Mouse (Mus musculus): ENCODE measurements around the gene Ankrd13b. TPM values are rescaled to one million over a fixed set of nuclear protein-coding genes. Genes with fewer than 3 reads are reported as not detected.

The Ankrd13b gene
- polyA plus RNA-seq, 1 experiment from 2014 or later: 3.0 TPM

DNA sequence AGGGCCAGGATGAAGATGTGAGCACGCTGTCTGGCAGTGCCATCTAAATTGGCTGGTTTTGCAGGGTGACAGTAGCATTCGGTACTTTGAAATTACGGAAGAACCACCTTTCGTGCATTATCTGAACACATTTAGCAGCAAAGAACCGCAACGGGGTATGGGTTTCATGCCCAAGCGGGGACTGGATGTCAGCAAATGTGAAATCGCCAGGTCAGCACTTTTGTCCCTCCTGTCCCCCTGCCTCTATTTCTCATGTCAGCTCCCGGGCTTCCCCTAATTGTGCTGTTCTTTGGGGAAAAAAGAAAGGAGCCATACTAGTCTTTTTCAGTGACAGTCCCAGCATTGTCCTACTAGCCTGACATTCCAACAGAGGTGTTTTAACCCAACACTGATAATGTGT is 21.1 kb downstream of the Ankrd13b start:
- H3K4me1 ChIP-seq (replicated peaks; ENCODE audit: control insufficient read depth, insufficient read depth, low read length): peaks cover 13% of the 10 kb centered on the region; the same call in 1 of the 2 replicates
- H3K27ac ChIP-seq (ENCODE audit: low read length): no peak overlapping the region
- WGBS: 80% methylated on average over 9 of the region's 9 CpGs
- no peak overlapping the region for H3K9ac ChIP-seq (ENCODE audit: low read length)
- H3K4me2 ChIP-seq (ENCODE audit: low read depth, low read length): no peak overlapping the region
- no peak overlapping the region for H3K4me3 ChIP-seq (ENCODE audit: low read length)
- ATAC-seq (ENCODE audit: low read depth): no peak
- no peaks in the 10 kb centered on the region for H3K9me3 ChIP-seq (ENCODE audit: control insufficient read depth, low read length)
- peaks cover 30% of the 10 kb centered on the region for H3K27me3 ChIP-seq (ENCODE audit: control insufficient read depth, insufficient read depth, low read depth, low read length)
- peaks cover 12% of the 10 kb centered on the region; the same call in 1 of the 2 replicates for H3K36me3 ChIP-seq (ENCODE audit: control insufficient read depth, insufficient read depth, low read length)

DNA sequence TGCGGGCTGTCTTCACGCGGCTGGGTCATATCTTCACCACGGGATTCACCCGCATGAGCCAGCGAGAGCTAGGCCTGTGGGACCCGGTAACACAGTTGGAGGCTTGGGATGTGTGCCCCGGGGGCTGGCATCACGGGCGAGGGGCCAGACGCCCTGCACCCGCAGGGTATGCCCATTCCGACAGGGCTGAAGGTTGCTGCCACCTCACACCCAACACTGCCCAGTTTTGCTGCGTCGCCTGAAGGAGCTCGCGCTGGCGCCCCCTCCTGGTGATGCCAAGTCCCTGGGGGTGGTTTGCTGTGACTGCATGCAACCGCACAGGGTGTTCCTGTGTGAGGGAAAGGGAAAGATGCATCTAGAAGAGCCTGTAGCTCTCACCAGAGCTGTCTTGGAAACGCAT is 21.7 kb downstream of the Ankrd13b start:
- peak; percentile 11; the same call in 1 of the 2 replicates for ATAC-seq (ENCODE audit: low read depth)

DNA sequence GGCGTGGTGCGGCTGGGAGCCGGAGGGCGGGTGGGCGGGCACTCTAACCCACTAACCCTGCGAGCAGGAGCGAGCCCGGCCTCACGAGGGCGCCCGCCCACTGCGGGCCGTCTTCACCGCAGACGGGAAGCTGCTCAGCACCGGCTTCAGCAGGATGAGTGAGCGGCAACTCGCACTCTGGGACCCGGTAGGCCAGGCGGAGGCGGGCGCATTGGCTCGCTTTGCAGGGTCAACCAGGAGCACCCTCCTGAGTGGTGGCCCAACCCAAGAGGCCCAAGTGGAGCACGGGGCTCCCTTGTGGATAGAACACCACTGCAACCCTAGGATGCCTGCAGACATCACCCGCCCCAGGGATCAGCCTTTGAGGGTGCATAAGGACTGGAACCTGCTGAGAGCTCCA is 22.3 kb downstream of the Ankrd13b start:
- H3K9ac ChIP-seq (ENCODE audit: low read length): no peak overlapping the region
- peak overlapping the region; percentile 34 for H3K4me2 ChIP-seq (ENCODE audit: low read depth, low read length)
- peak; percentile 42 for ATAC-seq (ENCODE audit: low read depth)
- H3K36me3 ChIP-seq (ENCODE audit: control insufficient read depth, insufficient read depth, low read length): peaks cover 9% of the 10 kb centered on the region; the same call in 1 of the 2 replicates
- H3K27ac ChIP-seq (ENCODE audit: low read length): no peak overlapping the region
- no peak overlapping the region for H3K4me3 ChIP-seq (ENCODE audit: low read length)
- no peaks in the 10 kb centered on the region for H3K9me3 ChIP-seq (ENCODE audit: control insufficient read depth, low read length)
- H3K4me1 ChIP-seq (replicated peaks; ENCODE audit: control insufficient read depth, insufficient read depth, low read length): peaks cover 19% of the 10 kb centered on the region
- 2% methylated on average over 25 of the region's 25 CpGs for WGBS
- H3K27me3 ChIP-seq (ENCODE audit: control insufficient read depth, insufficient read depth, low read depth, low read length): peaks cover 40% of the 10 kb centered on the region

More for the DNA sequence above, 21.7 kb downstream of the Ankrd13b start:
- no peaks in the 10 kb centered on the region for H3K9me3 ChIP-seq (ENCODE audit: control insufficient read depth, low read length)
- peaks cover 12% of the 10 kb centered on the region; the same call in 1 of the 2 replicates for H3K36me3 ChIP-seq (ENCODE audit: control insufficient read depth, insufficient read depth, low read length)
- 13% methylated on average over 20 of the region's 20 CpGs for WGBS
- H3K4me1 ChIP-seq (replicated peaks; ENCODE audit: control insufficient read depth, insufficient read depth, low read length): peaks cover 15% of the 10 kb centered on the region; the same call in 1 of the 2 replicates
- peak overlapping the region; percentile 38 for H3K4me2 ChIP-seq (ENCODE audit: low read depth, low read length)
- H3K4me3 ChIP-seq (ENCODE audit: low read length): no peak overlapping the region
- H3K27ac ChIP-seq (ENCODE audit: low read length): no peak overlapping the region
- H3K9ac ChIP-seq (ENCODE audit: low read length): no peak overlapping the region
- peaks cover 37% of the 10 kb centered on the region for H3K27me3 ChIP-seq (ENCODE audit: control insufficient read depth, insufficient read depth, low read depth, low read length)

- H3K36me3 ChIP-seq (ENCODE audit: control insufficient read depth, insufficient read depth, low read length): peaks cover 3% of the 10 kb centered on the region; the same call in 1 of the 2 replicates
- no peak overlapping the region for H3K27ac ChIP-seq (ENCODE audit: low read length)
- peaks cover 43% of the 10 kb centered on the region for H3K27me3 ChIP-seq (ENCODE audit: control insufficient read depth, insufficient read depth, low read depth, low read length)
- H3K4me1 ChIP-seq (replicated peaks; ENCODE audit: control insufficient read depth, insufficient read depth, low read length): peaks cover 23% of the 10 kb centered on the region
- ATAC-seq (ENCODE audit: low read depth): no peak
- 29% methylated on average over 9 of the region's 9 CpGs for WGBS
- no peak overlapping the region for H3K4me3 ChIP-seq (ENCODE audit: low read length)
- no peaks in the 10 kb centered on the region for H3K9me3 ChIP-seq (ENCODE audit: control insufficient read depth, low read length)
- no peak overlapping the region for H3K9ac ChIP-seq (ENCODE audit: low read length)
- H3K4me2 ChIP-seq (ENCODE audit: low read depth, low read length): no peak overlapping the region
Observed at GRCm38 (mm10) chr11:77466544-77466943, 22.9 kb downstream of the Ankrd13b start.

GRCm38 (mm10) chr11:77465111-77465510 is 24.4 kb downstream of the Ankrd13b start:
- Histone ChIP-seq H3K4me1 (replicated peaks; ENCODE audit: control insufficient read depth, insufficient read depth, low read length) (peaks cover 23% of the 10 kb centered on the region), H3K9ac (ENCODE audit: low read length) (no peak overlapping the region), H3K27me3 (ENCODE audit: control insufficient read depth, insufficient read depth, low read depth, low read length) (peaks cover 46% of the 10 kb centered on the region), H3K4me3 (ENCODE audit: low read length) (no peak overlapping the region), H3K36me3 (ENCODE audit: control insufficient read depth, insufficient read depth, low read length) (no peaks in the 10 kb centered on the region), H3K4me2 (ENCODE audit: low read depth, low read length) (no peak overlapping the region), H3K9me3 (ENCODE audit: control insufficient read depth, low read length) (no peaks in the 10 kb centered on the region), H3K27ac (ENCODE audit: low read length) (no peak overlapping the region)
- 54% methylated on average over 3 of the region's 3 CpGs for WGBS
- no peak for ATAC-seq (ENCODE audit: low read depth)

- H3K4me2 ChIP-seq (ENCODE audit: low read depth, low read length): no peak overlapping the region
- H3K36me3 ChIP-seq (ENCODE audit: control insufficient read depth, insufficient read depth, low read length): no peaks in the 10 kb centered on the region
- peaks cover 23% of the 10 kb centered on the region for H3K4me1 ChIP-seq (replicated peaks; ENCODE audit: control insufficient read depth, insufficient read depth, low read length)
- 28% methylated on average over 4 of the region's 4 CpGs for WGBS
- peak; percentile 29; the same call in 1 of the 2 replicates for ATAC-seq (ENCODE audit: low read depth)
- H3K4me3 ChIP-seq (ENCODE audit: low read length): no peak overlapping the region
- H3K27me3 ChIP-seq (ENCODE audit: control insufficient read depth, insufficient read depth, low read depth, low read length): peaks cover 46% of the 10 kb centered on the region
- H3K9me3 ChIP-seq (ENCODE audit: control insufficient read depth, low read length): no peaks in the 10 kb centered on the region
- no peak overlapping the region for H3K9ac ChIP-seq (ENCODE audit: low read length)
- H3K27ac ChIP-seq (ENCODE audit: low read length): no peak overlapping the region
Observed at GRCm38 (mm10) chr11:77464684-77465083, 24.8 kb downstream of the Ankrd13b start.

DNA sequence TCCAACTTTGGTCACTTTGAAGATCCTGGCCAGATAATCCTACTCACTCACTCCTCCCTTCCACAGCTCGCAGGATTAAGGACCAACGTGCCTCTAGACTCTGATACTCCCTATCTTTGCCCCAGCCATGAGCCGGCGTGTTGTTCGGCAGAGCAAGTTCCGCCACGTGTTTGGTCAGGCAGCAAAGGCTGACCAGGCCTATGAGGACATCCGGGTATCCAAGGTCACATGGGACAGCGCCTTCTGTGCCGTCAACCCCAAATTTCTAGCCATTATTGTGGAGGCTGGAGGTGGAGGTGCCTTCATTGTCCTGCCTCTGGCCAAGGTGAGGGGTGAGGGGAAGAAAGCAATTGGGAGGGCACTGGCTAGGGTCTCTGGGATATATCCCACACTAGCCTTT is 25.7 kb downstream of the Ankrd13b start:
- peaks cover 46% of the 10 kb centered on the region for H3K27me3 ChIP-seq (ENCODE audit: control insufficient read depth, insufficient read depth, low read depth, low read length)

DNA sequence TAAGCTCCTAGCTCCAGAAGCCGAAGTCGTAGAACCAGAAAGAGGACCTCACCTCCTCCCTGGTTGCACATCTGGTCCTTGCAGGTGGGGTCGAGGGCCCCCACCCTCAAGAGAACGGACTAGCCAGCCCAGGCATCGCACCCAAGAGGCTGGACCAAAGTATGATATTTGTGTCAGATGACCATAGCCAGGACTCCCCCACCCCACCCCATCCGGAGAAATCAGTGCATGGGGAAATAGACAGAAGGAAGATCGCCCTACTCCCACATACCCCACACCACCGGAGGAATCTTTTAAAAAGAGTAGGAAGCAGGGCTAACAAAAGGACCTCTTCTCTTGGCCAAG is 26.4 kb downstream of the Ankrd13b start:
- Histone ChIP-seq H3K27me3 (ENCODE audit: control insufficient read depth, insufficient read depth, low read depth, low read length) (peaks cover 42% of the 10 kb centered on the region), H3K9ac (ENCODE audit: low read length) (peak overlapping the region; percentile 71), H3K4me1 (replicated peaks; ENCODE audit: control insufficient read depth, insufficient read depth, low read length) (peaks cover 23% of the 10 kb centered on the region), H3K4me3 (ENCODE audit: low read length) (peak overlapping the region; percentile 66), H3K4me2 (ENCODE audit: low read depth, low read length) (peak overlapping the region; percentile 99), H3K9me3 (ENCODE audit: control insufficient read depth, low read length) (no peaks in the 10 kb centered on the region), H3K27ac (ENCODE audit: low read length) (no peak overlapping the region), H3K36me3 (ENCODE audit: control insufficient read depth, insufficient read depth, low read length) (no peaks in the 10 kb centered on the region)
- WGBS: 40% methylated on average over 8 of the region's 8 CpGs
- no peak for ATAC-seq (ENCODE audit: low read depth)

More for the DNA sequence above, 25.7 kb downstream of the Ankrd13b start:
- Histone ChIP-seq H3K4me2 (ENCODE audit: low read depth, low read length) (no peak overlapping the region), H3K9ac (ENCODE audit: low read length) (no peak overlapping the region), H3K9me3 (ENCODE audit: control insufficient read depth, low read length) (no peaks in the 10 kb centered on the region), H3K36me3 (ENCODE audit: control insufficient read depth, insufficient read depth, low read length) (no peaks in the 10 kb centered on the region), H3K4me3 (ENCODE audit: low read length) (no peak overlapping the region), H3K4me1 (replicated peaks; ENCODE audit: control insufficient read depth, insufficient read depth, low read length) (peaks cover 23% of the 10 kb centered on the region), H3K27ac (ENCODE audit: low read length) (no peak overlapping the region)
- 71% methylated on average over 10 of the region's 10 CpGs for WGBS
- no peak for ATAC-seq (ENCODE audit: low read depth)

- WGBS: under 1% methylated on average over 71 of the region's 73 CpGs
- H3K9ac ChIP-seq (ENCODE audit: low read length): peak within 1 kb of the TSS; percentile 71
- H3K36me3 ChIP-seq (ENCODE audit: control insufficient read depth, insufficient read depth, low read length): no peaks in the 10 kb centered on the region
- no peak within 1 kb of the TSS for H3K27ac ChIP-seq (ENCODE audit: low read length)
- H3K4me2 ChIP-seq (ENCODE audit: low read depth, low read length): peak within 1 kb of the TSS; percentile 99
- ATAC-seq (ENCODE audit: low read depth): peak; percentile 83
- H3K27me3 ChIP-seq (ENCODE audit: control insufficient read depth, insufficient read depth, low read depth, low read length): peaks cover 37% of the 10 kb centered on the region
- H3K4me3 ChIP-seq (ENCODE audit: low read length): peak within 1 kb of the TSS; percentile 66
- H3K9me3 ChIP-seq (ENCODE audit: control insufficient read depth, low read length): no peaks in the 10 kb centered on the region
- H3K4me1 ChIP-seq (replicated peaks; ENCODE audit: control insufficient read depth, insufficient read depth, low read length): peaks cover 23% of the 10 kb centered on the region
Observed at GRCm38 (mm10) chr11:77462283-77463100, 27.0 kb downstream of the Ankrd13b start, which contains the start of gene Coro6. Gene Coro6, plus strand, starts transcription at chr11:77462411.
